Mouse (Mus musculus): ENCODE results near the gene Rai1. TPM values are rescaled to one million over a fixed set of nuclear protein-coding genes. Genes with fewer than 3 reads are reported as not detected.

The Rai1 gene
- total and polyA plus RNA-seq, 3 experiments = 41.4 to 82.5 (median 46.7) TPM

Small RNA genes lying within 50 kb of the gene (microRNA-seq; reads per million reads assigned to microRNA genes)
- 1.8 to 2.5 reads per million in 2 experiments for gene Mir6921
- gene Mir6922 = 0.41 to 0.88 reads per million in 2 experiments

Other genes starting within 250 kb of the Rai1 start
- gene Med9, start 156.8 kb upstream of the Rai1 start, total RNA-seq (2021) = 10 to 100 TPM; 23.4 to 32.5 TPM
- gene Med9, start 156.8 kb upstream of the Rai1 start, polyA plus RNA-seq (2012; rRNA removed) = 42.9 and 47.6 TPM in 2 replicates
- 10 to 100 TPM; 20.7 to 43.3 TPM for gene Rasd1, start 140.1 kb upstream of the Rai1 start, total RNA-seq (2021)
- gene Rasd1, start 140.1 kb upstream of the Rai1 start, polyA plus RNA-seq (2012; rRNA removed) = 24.8 and 31.6 TPM in 2 replicates
- 10 to 100 TPM in 1 of 2 experiments, 1 to 10 TPM in 1; 8.4 to 12.5 TPM for gene Pemt, start 58.5 kb upstream of the Rai1 start, total RNA-seq (2021)
- 11.2 and 13.1 TPM in 2 replicates for gene Pemt, start 58.5 kb upstream of the Rai1 start, polyA plus RNA-seq (2012; rRNA removed)
- gene Srebf1, start 117.6 kb downstream of the Rai1 start, total RNA-seq (2021) = 100 to 1,000 TPM; 201 to 250 TPM
- gene Srebf1, start 117.6 kb downstream of the Rai1 start, polyA plus RNA-seq (2012; rRNA removed) = 661 and 745 TPM in 2 replicates
- 10 to 100 TPM; 71.9 to 78.5 TPM for gene Tom1l2, start 247.9 kb downstream of the Rai1 start, total RNA-seq (2021)
- gene Tom1l2, start 247.9 kb downstream of the Rai1 start, polyA plus RNA-seq (2012; rRNA removed) = 159 and 181 TPM in 2 replicates
- gene Drc3, start 248.3 kb downstream of the Rai1 start, total RNA-seq (2021) = 1 to 10 TPM in 1 of 2 experiments, under 1 TPM in 1; 0.61 to 1.5 TPM
- gene Drc3, start 248.3 kb downstream of the Rai1 start, polyA plus RNA-seq (2012; rRNA removed) = 0.90 and 1.0 TPM in 2 replicates

Data from adrenal gland, adult 2 months (tissue).